Mouse (Mus musculus) erythroblast, embryonic 14.5 days (primary cell): ENCODE data around the gene Gm47995. TPM values are rescaled to one million over a fixed set of nuclear protein-coding genes. Genes with fewer than 3 reads are reported as not detected.
"Not testable (repeated sequence)": the region's sequence is repeated elsewhere in the genome, so short reads cannot be mapped to it uniquely, and the experiment has no call there.

ENCODE experiments used
- H3K27me3 ChIP-seq: 2 replicates; pipeline ENCODE4 v1.6.1; 2012; ENCODE audit warnings: inconsistent platforms; ENCODE audit not compliant: control insufficient read depth
- H3K36me3 ChIP-seq: 2 replicates; pipeline ENCODE4 v1.6.1; 2012; ENCODE audit warnings: mild to moderate bottlenecking, inconsistent platforms; ENCODE audit not compliant: control insufficient read depth
- H3K4me1 ChIP-seq: 2 replicates; pipeline ENCODE4 v1.6.1; 2012; ENCODE audit warnings: inconsistent platforms; ENCODE audit not compliant: control insufficient read depth
- H3K4me3 ChIP-seq: replicated peaks from 2 replicates; pipeline ENCODE3; 2012; ENCODE audit warnings: moderate library complexity, mild to moderate bottlenecking, inconsistent platforms
- H3K9me3 ChIP-seq: 2 replicates; pipeline ENCODE4 v1.6.1; 2012; ENCODE audit warnings: low read length, inconsistent platforms, mixed read lengths; ENCODE audit not compliant: control insufficient read depth
- GATA1 ChIP-seq: IDR thresholded peaks from 2 replicates; pipeline ENCODE4 v1.6.1; 2012; ENCODE audit warnings: low read length, inconsistent platforms, mixed read lengths
- TAL1 ChIP-seq: IDR thresholded peaks from 3 replicates; pipeline ENCODE4 v1.6.1; 2012; ENCODE audit warnings: low read length, inconsistent platforms, mixed read lengths
- polyA plus RNA-seq: library from polyadenylated mRNA; stranded (reverse); fragments of >175 nt; gene quantifications from 2 replicates; pipeline ENCODE4 v1.2.3, GENCODE M21; 2012

Gm47995 gene
- not detected in 2 replicates for polyA plus RNA-seq

DNA sequence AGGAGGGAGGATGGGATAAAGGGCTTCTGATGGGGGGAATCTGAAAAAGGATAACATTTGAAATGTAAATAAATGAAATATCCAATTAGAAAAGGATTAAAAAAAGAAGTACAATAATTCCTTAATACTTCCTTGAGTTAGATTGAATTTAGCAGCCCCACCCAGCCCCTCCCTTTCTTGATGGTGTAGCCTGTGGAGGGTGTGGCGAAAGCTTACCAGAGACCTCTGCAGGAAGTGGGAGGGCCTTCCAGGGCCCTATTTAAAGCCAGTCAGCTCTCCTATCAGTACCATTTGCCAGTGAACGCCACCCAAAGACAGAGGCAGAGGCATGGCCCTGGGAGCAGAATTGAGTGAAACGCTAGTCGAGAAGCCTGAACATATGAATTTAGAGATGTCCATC, at the start of gene Gm47995:
Gene Gm47995, plus strand, starts transcription at position 329 of the 400 bp plus-strand sequence.
- H3K27me3 ChIP-seq, H3K36me3 ChIP-seq, H3K4me1 ChIP-seq, H3K9me3 ChIP-seq, H3K4me3 ChIP-seq: not testable (repeated sequence)

DNA sequence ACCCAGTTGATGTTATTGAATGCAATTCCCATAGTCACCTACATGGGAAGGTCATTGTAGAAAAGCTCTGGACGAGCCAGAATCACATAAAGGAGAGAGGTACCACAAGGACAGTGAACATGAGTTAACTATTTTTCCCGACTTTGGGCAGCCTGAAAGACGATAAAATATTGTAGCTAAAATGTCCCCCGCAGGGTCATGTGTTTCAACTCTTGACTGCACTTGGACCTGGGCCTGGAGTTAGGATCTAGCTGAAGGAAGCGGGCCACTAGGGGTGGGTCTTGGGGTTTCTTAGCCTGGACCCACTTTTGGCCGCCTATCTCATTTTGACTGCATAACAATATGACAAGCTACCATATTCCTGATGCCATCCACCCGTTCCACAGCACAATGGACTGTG, 48.0 kb upstream of the Gm47995 start:
- Histone ChIP-seq H3K9me3 (peaks cover 3% of the 10 kb centered on the region; the same call in 1 of the 2 replicates), H3K4me3 (no peak overlapping the region), H3K27me3 (no peaks in the 10 kb centered on the region), H3K4me1 (no peaks in the 10 kb centered on the region), H3K36me3 (no peaks in the 10 kb centered on the region)
- no peak for TF ChIP-seq TAL1
- TF ChIP-seq GATA1: no peak

DNA sequence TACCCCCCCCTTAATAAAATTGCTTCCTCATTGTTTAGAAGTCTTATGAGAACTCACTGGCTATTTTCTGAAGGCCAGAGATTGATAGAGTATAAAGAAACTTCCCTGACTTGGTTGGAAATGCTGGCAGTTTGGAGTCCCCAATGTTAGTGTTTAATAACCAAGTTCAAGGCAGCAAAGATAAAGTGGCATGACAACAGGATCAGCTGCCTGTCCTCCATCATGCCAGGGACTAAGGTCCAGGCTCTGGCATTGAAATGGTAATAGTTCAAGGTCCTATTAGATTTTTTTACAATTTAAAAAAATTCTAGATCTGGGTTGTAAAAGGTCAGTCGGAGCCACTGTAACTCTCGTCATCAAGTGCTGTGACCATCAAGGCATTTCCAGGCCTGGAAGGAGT, 47.2 kb upstream of the Gm47995 start:
- H3K9me3 ChIP-seq: peaks cover 3% of the 10 kb centered on the region; the same call in 1 of the 2 replicates
- no peaks in the 10 kb centered on the region for H3K36me3 ChIP-seq
- no peaks in the 10 kb centered on the region for H3K4me1 ChIP-seq
- H3K4me3 ChIP-seq: no peak overlapping the region
- no peaks in the 10 kb centered on the region for H3K27me3 ChIP-seq
- TF ChIP-seq GATA1 (no peak), TAL1 (no peak)

DNA sequence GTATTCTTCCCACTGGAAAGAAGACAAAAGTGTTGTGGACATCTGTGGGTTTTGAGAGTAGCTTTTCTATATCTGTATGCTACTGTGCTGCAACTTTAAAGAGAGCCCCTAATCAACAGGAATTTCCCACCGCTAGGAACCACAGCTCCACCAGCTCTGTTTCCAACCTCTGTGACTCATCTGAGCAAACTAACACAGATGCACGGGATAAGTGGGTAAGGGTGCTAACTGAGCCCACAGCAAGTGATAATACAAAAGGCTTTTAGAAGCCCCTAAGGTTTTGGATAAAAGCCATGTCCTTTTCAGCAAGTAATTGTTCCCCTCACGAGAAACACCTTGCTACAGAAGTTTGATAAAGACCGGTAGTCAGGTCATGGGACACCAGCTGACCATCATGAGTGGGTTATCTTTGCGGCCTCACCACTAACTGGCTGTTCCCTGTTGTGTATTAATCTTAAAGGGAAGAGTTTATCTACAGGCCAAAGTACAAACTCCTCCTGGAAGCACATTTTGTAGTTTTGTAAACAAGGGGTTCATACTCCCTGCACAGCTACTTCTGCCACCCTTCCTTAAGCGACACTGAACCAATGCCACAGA, 45.1 kb upstream of the Gm47995 start:
- Histone ChIP-seq H3K36me3 (no peaks in the 10 kb centered on the region), H3K4me1 (no peaks in the 10 kb centered on the region), H3K9me3 (no peaks in the 10 kb centered on the region), H3K27me3 (no peaks in the 10 kb centered on the region), H3K4me3 (no peak overlapping the region)
- no peak for TF ChIP-seq GATA1
- no peak for TF ChIP-seq TAL1

DNA sequence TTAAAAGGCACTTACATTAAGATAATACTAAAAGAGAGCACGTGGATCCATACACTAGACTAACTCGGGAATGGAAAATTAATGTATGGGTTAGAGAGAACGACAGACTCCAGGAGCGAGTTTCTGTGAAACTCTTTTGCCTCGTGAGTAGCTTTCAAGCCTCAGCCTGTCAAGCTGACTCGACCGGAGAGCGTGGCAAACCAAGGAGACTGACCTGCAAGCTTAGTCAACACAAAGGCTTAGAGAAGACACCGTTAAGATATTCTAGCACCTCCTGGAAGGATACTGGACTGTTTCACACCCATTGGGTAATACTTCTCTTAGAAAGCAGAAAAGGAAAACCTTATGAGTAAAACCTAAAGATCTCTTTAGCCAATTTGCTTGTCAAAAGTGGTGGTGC, 44.1 kb upstream of the Gm47995 start:
- not testable (repeated sequence) for H3K36me3 ChIP-seq, H3K27me3 ChIP-seq, H3K4me3 ChIP-seq, H3K4me1 ChIP-seq, H3K9me3 ChIP-seq

DNA sequence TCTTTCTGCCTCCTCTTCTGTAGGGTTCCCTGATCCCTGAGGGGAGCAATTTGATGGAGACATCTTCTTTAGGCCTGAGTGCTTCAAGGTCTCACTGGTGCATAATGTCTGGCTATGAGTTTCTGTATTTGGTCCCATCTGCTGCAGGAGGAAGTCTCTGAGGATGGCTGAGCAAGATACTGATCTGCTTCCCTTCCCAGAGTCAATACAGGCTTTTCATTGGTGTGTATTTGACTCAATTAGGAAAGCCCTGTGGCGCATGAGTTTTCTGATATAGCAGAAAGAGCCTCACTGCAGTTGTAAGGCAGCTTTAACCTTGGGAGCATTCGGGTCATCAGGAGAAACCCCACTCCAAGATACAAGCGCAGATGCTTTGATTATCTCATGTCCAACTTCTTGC, 42.1 kb upstream of the Gm47995 start:
- no peaks in the 10 kb centered on the region for H3K4me1 ChIP-seq
- H3K4me3 ChIP-seq: no peak overlapping the region
- H3K27me3 ChIP-seq: peaks cover 4% of the 10 kb centered on the region; the same call in 1 of the 2 replicates
- TF ChIP-seq GATA1 (no peak), TAL1 (no peak)
- no peaks in the 10 kb centered on the region for H3K36me3 ChIP-seq
- no peaks in the 10 kb centered on the region for H3K9me3 ChIP-seq

DNA sequence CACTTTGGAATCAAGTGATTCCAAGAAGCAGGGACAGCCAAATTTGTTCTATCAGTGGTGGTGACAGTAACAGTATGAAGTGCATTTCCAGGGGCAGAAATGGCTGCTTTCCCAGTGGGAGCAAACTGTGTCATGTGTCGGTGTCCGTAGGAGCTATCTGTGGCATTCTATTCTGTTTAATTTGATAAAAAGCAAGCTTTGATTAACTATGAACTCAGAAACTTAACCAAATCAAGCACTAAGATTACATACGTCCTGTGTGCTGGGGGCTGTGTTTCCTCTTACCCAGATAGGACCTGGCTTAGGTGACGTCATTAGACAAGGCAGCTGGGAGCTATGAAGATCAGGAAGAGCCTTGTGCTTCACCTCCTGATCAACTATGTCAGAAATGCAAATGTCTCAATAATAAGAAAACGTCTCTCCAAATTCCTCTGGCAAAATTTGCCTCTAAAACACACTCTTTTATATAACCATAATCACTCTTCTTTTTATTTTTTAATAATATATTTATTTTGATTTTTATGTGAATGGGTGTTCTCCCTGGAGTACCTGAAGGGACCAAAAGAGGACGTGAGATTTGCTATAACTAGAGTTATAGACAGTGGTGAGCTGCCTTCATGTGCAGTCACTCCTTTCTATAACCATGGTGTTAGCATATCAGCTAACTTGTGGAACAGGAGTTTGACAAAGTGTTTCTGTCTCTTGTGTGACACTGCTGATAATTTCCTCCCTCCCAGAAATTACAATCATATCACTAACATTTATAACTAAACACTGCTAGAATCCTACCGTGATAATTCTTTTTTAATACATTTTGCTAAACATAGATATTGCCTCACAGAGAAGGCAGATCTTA, 41.2 kb upstream of the Gm47995 start:
- Histone ChIP-seq H3K4me3 (no peak overlapping the region), H3K36me3 (no peaks in the 10 kb centered on the region)
- no peak for TF ChIP-seq TAL1
- no peak for TF ChIP-seq GATA1

DNA sequence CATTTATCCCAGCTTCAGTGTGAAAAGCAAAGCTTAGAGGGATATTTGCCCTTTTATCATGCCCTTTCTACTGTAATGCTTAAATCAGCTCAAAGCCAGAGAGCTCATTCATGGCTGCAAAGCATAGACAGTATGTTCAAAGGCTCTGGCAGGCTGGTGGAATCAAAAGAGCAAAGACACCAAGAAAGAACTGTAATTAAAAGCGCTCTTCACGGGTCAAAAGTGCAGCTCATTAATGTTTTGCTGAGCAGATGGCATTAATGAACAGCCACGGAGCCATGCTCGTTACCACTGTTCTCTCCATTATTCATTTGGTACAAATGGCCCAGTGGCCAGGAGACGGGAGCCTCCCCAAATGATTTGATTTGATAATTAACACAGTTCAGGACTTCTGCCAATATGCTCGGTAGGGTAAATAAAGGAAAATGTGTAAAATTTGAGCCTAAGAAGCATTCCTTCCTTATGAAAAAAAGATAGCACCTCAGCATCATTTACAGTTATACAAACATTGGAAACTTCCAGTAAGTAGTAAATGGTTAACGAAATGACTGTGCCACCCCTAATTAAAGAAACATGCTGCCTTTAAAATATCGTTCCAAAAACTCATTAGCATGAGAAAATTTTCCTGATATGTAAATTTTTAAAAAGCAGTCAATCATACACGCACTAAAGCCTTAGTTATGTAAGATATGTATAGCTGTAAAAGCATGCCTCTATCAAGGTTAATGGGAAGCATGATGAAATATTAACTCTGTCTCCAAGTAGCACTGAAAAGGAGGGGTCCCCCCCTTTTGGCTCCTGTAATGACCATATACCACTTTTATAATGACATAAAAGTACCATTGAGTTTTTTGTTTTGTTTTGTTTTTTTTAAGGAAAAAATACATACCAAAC, 40.0 kb upstream of the Gm47995 start:
- Histone ChIP-seq H3K4me1 (no peaks in the 10 kb centered on the region), H3K4me3 (no peak overlapping the region), H3K27me3 (peaks cover 4% of the 10 kb centered on the region; the same call in 1 of the 2 replicates), H3K9me3 (no peaks in the 10 kb centered on the region), H3K36me3 (no peaks in the 10 kb centered on the region)
- TF ChIP-seq GATA1: no peak
- TF ChIP-seq TAL1: no peak

More for the DNA sequence above, 41.2 kb upstream of the Gm47995 start:
- H3K27me3 ChIP-seq: peaks cover 4% of the 10 kb centered on the region; the same call in 1 of the 2 replicates
- no peaks in the 10 kb centered on the region for H3K9me3 ChIP-seq
- H3K4me1 ChIP-seq: no peaks in the 10 kb centered on the region

DNA sequence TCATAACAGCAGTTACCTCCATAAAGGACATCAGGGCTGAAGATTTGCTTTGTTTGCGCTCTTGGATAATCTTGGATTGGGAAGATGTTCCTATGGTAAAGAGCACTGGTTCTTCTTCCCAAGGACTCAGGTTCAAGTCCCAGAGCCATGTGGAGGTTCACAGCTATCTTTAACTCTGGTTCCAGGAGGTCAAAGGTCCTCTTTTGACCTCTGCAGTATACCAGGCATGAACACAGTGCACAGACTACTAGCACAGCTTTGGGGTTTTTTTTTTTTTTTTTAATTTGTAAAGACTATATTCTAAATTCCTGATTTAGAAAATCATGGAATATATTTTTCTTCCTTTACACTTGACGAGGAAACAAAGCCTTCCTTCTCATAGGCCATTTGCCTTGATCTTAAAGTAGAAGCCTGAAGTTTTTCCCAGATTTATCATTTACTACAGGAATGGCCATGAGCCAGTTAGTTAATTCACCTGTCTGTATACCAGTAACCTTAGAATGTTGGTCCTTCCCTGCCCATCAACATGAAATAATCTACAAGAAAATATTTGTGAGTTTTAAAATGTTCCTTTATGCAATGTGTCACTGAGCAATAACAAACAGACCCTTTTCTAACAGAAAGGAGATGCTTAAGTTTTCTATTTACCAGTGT, 39.3 kb upstream of the Gm47995 start:
- no peaks in the 10 kb centered on the region for H3K4me1 ChIP-seq
- no peak overlapping the region for H3K4me3 ChIP-seq
- peaks cover 4% of the 10 kb centered on the region; the same call in 1 of the 2 replicates for H3K27me3 ChIP-seq
- no peaks in the 10 kb centered on the region for H3K9me3 ChIP-seq
- TF ChIP-seq GATA1: no peak
- no peak for TF ChIP-seq TAL1
- H3K36me3 ChIP-seq: no peaks in the 10 kb centered on the region
